Mouse (Mus musculus): ENCODE results near the gene Gimap7.

The Gimap7 gene

GRCm38 (mm10) chr6:48692962-48693361 lies 25.5 kb upstream of the Gimap7 start:
- DNase-seq (ENCODE audit: low read depth) = no peak

DNA sequence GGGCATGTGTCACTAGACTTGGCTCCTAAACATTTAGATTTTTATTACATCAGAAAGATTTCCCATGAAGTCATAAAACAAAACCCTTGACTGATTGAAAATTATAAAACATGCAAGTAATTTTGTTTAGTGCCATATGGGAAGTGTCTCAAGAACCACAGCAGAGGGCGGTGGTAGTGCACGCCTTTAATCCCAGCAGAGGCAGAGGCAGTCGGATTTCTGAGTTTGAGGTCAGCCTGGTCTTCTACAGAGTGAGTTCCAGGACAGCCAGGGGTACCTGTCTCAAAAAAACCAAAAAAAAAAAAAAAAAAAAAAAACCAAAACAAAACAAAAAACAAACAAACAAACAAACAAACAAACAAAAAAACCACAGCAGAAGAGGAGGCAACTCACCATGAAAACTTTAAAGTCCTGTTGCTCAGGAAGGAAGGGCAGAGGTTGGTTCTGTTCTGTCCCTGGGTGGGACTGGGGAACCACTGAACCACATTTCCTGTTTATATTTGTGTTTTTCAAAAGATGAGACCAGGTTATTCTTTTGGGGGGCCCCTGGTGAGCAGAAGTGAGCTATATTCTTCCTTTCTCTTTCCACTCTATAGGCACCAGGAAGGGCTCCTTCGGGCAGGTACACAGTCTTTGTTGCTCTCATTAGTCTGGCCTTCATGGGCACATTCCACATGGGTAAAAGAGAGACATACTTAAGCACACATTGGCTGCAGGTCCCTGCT lies 21.4 kb upstream of the Gimap7 start:
- no peak for DNase-seq (ENCODE audit: low read depth)

DNA sequence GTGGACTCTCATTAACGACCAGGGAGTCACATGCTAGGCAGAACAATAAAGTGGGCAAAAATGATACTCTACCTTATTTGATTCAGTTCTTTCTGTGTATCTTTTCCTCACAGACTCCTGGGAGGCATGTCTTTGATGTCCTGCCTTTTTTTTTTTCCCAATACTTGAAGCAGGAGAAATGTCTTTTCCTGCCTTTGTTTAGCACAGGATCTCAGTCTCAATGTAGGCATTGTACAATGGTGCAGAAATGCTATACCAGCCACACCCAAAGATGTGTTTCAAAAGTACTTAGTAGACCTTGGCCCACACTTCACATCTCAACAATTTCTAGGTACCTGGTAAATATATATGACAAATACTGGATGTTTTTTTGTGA lies 20.9 kb upstream of the Gimap7 start:
- DNase-seq (ENCODE audit: low read depth) = no peak

DNA sequence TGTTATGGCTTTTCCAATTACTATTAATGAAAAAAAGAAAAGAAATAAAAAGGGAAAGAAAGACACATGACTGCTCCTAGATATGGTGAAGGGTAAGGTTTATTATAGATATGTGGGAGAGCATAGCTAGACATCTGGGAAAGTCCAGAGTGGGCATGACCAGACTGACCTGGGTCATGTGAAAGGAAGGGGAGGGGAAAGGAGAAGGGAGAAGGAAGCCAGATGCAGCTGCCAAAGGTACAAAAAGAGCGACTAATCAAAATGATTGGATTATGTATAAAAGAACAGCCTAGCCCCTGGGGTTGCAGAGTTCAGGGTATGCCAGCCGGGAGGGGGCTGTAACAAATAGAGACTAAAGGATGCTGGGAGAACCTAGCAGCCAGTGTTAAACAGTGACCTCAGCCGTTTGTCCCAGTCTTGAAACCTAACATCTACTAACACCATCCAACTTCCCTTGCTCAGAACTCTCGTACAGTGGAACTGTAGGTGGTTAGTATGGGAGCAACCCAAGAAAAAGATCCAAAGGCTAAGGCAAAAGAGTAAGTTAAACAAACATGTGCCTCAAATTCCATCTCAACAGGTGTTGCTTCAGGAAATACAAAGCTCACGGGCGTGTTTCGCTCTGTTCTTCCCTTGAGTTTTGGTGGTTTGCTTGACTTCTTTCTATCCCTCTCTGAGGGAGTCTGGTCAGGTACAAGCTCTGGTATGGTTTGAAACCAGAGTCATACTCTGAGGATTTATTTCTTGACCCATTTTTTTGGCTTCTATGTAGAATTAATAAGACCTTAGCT lies 20.2 kb upstream of the Gimap7 start:
- DNase-seq (ENCODE audit: low read depth) = no peak

GRCm38 (mm10) chr6:48698888-48699287 lies 19.5 kb upstream of the Gimap7 start:
- no peak for DNase-seq (ENCODE audit: low read depth)

DNA sequence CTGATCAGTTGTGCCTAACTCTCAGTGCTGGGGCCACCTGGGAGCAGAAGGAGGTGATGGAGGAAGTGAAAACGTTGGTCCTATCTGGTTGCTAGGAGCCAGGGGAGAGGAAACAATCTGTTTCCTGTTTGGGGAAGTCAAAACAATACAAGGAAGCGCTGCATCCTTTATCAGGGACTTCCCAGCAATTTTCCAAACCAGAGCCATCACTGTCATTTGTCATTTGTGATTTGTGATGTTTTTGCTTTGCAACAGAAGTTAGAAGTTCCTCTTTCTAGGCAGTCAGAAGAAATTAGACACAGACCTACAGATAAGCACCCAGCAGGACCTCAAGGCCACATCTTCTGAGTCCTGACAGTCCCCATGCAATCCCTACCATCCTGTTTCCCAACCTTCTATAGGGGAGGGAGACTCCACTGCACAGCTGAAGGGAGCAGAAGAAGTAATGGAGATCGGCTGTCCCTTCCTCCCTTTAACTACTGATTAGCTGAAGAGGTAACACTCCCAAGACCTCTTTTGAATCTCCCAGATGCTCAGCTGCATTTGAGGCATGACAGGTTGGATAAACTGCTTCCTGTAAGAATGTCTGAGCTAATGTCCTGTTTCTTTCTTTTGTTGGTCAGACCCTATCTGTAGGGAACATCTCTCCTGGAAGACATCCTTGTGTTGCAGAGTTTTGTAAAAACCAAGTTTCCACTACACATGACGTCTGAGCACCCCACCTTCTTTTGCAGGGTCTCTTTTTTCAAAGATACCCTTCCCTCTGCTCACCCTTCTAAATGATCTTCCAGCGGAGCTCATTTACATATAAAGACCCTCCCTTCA lies 18.0 kb upstream of the Gimap7 start:
- DNase-seq (ENCODE audit: low read depth) = no peak

GRCm38 (mm10) chr6:48702146-48702545 lies 16.3 kb upstream of the Gimap7 start:
- no peak for DNase-seq (ENCODE audit: low read depth)

DNA sequence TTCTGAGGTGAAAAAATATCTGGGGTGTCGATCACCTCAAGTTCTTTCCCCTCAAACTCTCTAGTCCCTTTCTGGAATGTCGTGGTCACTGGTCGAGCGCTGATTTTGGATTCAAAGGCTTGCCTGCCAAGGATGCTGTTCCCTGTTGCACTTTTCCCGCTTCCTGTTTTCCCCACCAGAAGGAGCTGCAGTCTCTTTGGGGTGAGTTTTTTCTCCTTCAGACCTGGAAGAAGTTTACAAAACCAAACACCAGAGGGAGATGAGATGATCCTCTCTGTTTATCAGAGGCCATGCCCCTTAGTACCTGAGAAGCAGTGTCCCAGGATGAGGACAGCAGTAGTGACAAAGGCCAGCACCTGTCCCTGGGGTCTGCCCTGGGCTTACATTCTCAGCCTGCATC lies 15.8 kb upstream of the Gimap7 start:
- no peak for DNase-seq (ENCODE audit: low read depth)

GRCm38 (mm10) chr6:48704146-48704545 lies 14.3 kb upstream of the Gimap7 start:
- no peak for DNase-seq (ENCODE audit: low read depth)

DNA sequence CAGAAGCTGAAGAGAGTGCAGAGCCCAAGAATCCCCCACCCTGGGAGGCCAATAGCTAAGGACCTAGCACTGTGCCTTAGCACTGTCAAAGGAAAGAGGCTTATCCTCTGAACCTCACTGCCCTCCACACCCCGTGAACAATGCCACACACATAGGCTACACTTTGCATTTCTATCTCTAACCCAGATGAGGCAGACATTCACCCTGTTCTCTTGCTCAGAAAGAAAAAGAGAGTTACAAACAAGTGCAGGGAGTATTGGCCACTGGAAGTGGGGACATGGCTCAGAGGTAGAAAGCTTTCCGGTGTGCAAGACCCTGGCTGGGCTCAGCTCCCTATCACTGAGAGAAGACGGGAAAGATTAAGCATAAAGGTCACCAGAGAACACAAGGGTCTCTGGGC lies 12.3 kb upstream of the Gimap7 start:
- no peak for DNase-seq (ENCODE audit: low read depth)

GRCm38 (mm10) chr6:48720326-48720725 lies 1.9 kb downstream of the Gimap7 start:
- no peak for DNase-seq (ENCODE audit: low read depth)

DNA sequence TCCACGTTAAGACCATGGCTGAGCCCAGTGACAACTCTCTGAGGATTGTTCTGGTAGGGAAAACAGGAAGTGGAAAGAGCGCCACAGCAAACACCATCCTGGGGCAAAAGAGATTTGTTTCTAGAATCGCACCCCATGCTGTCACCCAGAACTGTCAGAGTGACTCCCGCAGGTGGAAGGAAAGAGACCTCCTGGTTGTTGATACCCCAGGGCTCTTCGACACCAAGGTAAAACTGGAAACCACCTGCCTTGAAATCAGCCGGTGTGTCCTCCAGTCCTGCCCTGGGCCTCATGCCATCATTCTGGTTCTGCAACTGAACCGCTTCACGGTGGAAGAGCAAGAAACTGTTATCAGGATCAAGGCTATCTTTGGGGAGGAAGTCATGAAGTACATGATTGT lies 5.0 kb downstream of the Gimap7 start:
- DNase-seq (ENCODE audit: low read depth) = no peak

GRCm38 (mm10) chr6:48725476-48725875 lies 7.1 kb downstream of the Gimap7 start:
- DNase-seq (ENCODE audit: low read depth) = no peak

GRCm38 (mm10) chr6:48727761-48728160 lies 9.3 kb downstream of the Gimap7 start:
- no peak for DNase-seq (ENCODE audit: low read depth)

GRCm38 (mm10) chr6:48732864-48733304 lies 14.5 kb downstream of the Gimap7 start:
- no peak for DNase-seq (ENCODE audit: low read depth)

- no peak for DNase-seq (ENCODE audit: low read depth)
Measured at GRCm38 (mm10) chr6:48733660-48734059, 15.2 kb downstream of the Gimap7 start.

DNA sequence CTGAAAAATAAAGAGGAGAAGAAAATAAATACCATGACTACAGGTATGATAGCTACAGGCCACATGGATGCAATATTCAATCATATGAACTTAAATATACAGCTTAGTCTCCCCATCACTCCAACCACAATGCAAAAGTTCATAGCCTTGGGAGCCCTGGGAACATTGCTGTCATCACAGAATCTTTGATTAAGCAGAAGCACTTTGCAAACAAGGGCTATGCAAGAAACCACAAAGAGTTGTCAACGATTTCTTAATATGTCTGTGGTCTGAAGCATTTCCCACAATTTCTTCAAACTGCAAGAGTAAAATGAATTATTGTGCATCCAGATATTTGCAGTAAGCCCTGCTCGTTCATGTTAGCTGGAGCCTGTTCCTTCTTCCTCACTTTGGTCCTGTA lies 18.6 kb downstream of the Gimap7 start:
- DNase-seq (ENCODE audit: low read depth) = no peak

DNA sequence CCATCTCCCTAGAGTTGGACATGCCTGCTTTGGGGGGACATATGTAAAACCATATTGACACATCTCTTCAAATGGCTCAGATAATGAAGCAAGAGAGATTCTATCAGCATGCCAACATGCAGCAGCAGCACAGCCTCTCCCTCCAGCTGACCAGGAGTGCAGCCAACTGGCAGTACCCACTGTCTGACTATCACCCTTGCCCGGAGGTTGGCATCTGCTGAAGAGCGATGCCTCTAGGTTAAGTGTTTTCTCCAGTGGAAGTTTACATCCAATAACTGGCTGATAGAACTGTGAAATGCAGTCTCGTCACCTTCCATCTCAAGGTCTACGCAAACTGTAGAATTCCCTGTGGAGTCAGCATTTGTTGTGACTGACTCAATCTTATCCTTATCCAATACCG lies 19.3 kb downstream of the Gimap7 start:
- DNase-seq (ENCODE audit: low read depth) = no peak

GRCm38 (mm10) chr6:48738961-48739779 lies 20.7 kb downstream of the Gimap7 start, which contains the start of gene Gimap1:
Gene Gimap1 (plus strand): TSS chr6:48739054.
- DNase-seq (ENCODE audit: low read depth) = no peak

GRCm38 (mm10) chr6:48739780-48740055 lies 21.3 kb downstream of the Gimap7 start:
- no peak for DNase-seq (ENCODE audit: low read depth)

GRCm38 (mm10) chr6:48740501-48741169 lies 22.2 kb downstream of the Gimap7 start:
- DNase-seq (ENCODE audit: low read depth) = no peak
